Mouse (Mus musculus) heart, adult 11 months (tissue): ENCODE measurements around the gene Lad1.

Experiments
- DNase-seq: peaks from one replicate; pipeline ENCODE4 v3.0.0; 2022

Gene Lad1

GRCm38 (mm10) chr1:135810180-135810579, 8.2 kb upstream of the Lad1 start:
- no peak for DNase-seq

GRCm38 (mm10) chr1:135811016-135811646, 7.3 kb upstream of the Lad1 start:
- DNase-seq = peak; percentile 96

- DNase-seq = no peak
These were observed 6.2 kb upstream of the Lad1 start for GRCm38 (mm10) chr1:135812205-135812604.

- no peak for DNase-seq
These were observed 5.8 kb upstream of the Lad1 start for GRCm38 (mm10) chr1:135812618-135813017.

GRCm38 (mm10) chr1:135813071-135813470, 5.3 kb upstream of the Lad1 start:
- no peak for DNase-seq

- DNase-seq = no peak
These were observed 4.6 kb upstream of the Lad1 start for GRCm38 (mm10) chr1:135813687-135814395.

GRCm38 (mm10) chr1:135814531-135814930, 3.9 kb upstream of the Lad1 start:
- DNase-seq = no peak

- DNase-seq = no peak
These were observed 803 bp upstream of the Lad1 start for GRCm38 (mm10) chr1:135817595-135817994.

- DNase-seq = no peak
These were observed 1.7 kb downstream of the Lad1 start for GRCm38 (mm10) chr1:135820071-135820470.

- DNase-seq = no peak
These were observed 2.5 kb downstream of the Lad1 start for GRCm38 (mm10) chr1:135820736-135821364.

GRCm38 (mm10) chr1:135821780-135822179, 3.4 kb downstream of the Lad1 start:
- no peak for DNase-seq

- no peak for DNase-seq
These were observed 10.5 kb downstream of the Lad1 start for GRCm38 (mm10) chr1:135828918-135829317.

GRCm38 (mm10) chr1:135834206-135834859, 15.9 kb downstream of the Lad1 start:
- DNase-seq = peak; percentile 95

- peak; percentile 95 for DNase-seq
These were observed 16.6 kb downstream of the Lad1 start for GRCm38 (mm10) chr1:135834983-135835382.

GRCm38 (mm10) chr1:135835716-135836483, 17.5 kb downstream of the Lad1 start, which contains the start of gene Tnnt2:
TSS of gene Tnnt2 (plus strand) at chr1:135836354.
- DNase-seq = peak; percentile 98

- no peak for DNase-seq
These were observed 20.2 kb downstream of the Lad1 start for GRCm38 (mm10) chr1:135838626-135839025.

GRCm38 (mm10) chr1:135839065-135839464, 20.7 kb downstream of the Lad1 start:
- no peak for DNase-seq

GRCm38 (mm10) chr1:135840675-135841395, 22.4 kb downstream of the Lad1 start:
- no peak for DNase-seq

- DNase-seq = no peak
These were observed 25.3 kb downstream of the Lad1 start for GRCm38 (mm10) chr1:135843519-135844262.

- DNase-seq = peak; percentile 94
These were observed 26.1 kb downstream of the Lad1 start for GRCm38 (mm10) chr1:135844481-135844880.

GRCm38 (mm10) chr1:135846632-135847031, 28.2 kb downstream of the Lad1 start:
- DNase-seq = no peak
